In genomic region chr11:61401794-61402193, GRCm38 (mm10) we compare ENCODE assay signal across 29 mouse cellular contexts. TPM values are rescaled to one million over a fixed set of nuclear protein-coding genes. Genes with fewer than 3 reads are reported as not detected.
DNase-seq lines count a peak whose midpoint lies in the region; ATAC-seq and TF ChIP-seq lines count a peak whose summit lies in the region.
"Had no signal": no experiment of that assay in that cellular context is flagged by ENCODE, and none has a peak within 500 bp of the region (broad histone marks: within the 10 kb centered on the region; RNA-seq: fewer than 3 reads in every experiment).

No protein-coding gene starts in this region.

- H3K9ac ChIP-seq in heart, embryonic 11.5 days (ENCODE audit: low read depth, low read length): no peak overlapping the region
- no peak overlapping the region for H3K9ac ChIP-seq in heart, embryonic 16.5 days (ENCODE audit: low read length)
- no peak overlapping the region for H3K9ac ChIP-seq in MEL (ENCODE audit: control insufficient read depth, low read depth, low read length, poor library complexity, severe bottlenecking)
- H3K9ac ChIP-seq: forebrain, embryonic 13.5 days; hindbrain, embryonic 13.5 days; intestine, embryonic 15.5 days; kidney, embryonic 15.5 days had no signal

- no peaks in the 10 kb centered on the region for H3K27me3 ChIP-seq in heart, embryonic 11.5 days (ENCODE audit: control insufficient read depth, insufficient read depth, low read length)
- H3K27me3 ChIP-seq in heart, embryonic 16.5 days (ENCODE audit: control insufficient read depth, insufficient read depth, low read length): no peaks in the 10 kb centered on the region
- peaks cover 0 to 2% of the 10 kb centered on the region in 2 experiments; a peak in 2 of 4 replicates for H3K27me3 ChIP-seq in MEL (ENCODE audit: control insufficient read depth in 1 of 2, insufficient read depth in 2 of 2, low read length in 2 of 2)
- H3K27me3 ChIP-seq: forebrain, embryonic 13.5 days; hindbrain, embryonic 13.5 days; intestine, embryonic 15.5 days; kidney, embryonic 15.5 days had no signal

- no peaks in the 10 kb centered on the region for H3K36me3 ChIP-seq in heart, embryonic 11.5 days (ENCODE audit: control insufficient read depth, insufficient read depth, low read length)
- H3K36me3 ChIP-seq in heart, embryonic 16.5 days (ENCODE audit: control insufficient read depth, insufficient read depth): no peaks in the 10 kb centered on the region
- H3K36me3 ChIP-seq in MEL (ENCODE audit: control insufficient read depth in 1 of 2, insufficient read depth in 2 of 2, low read length in 2 of 2): peaks cover 0 to 6% of the 10 kb centered on the region in 2 experiments; a peak in 1 of 4 replicates
- H3K36me3 ChIP-seq: forebrain, embryonic 10.5 days; hindbrain, embryonic 10.5 days; hindbrain, embryonic 13.5 days; intestine, embryonic 15.5 days; kidney, embryonic 15.5 days had no signal

- WGBS in heart, embryonic 11.5 days (ENCODE audit: insufficient replicate concordance): 83% methylated on average over 4 of the region's 4 CpGs
- 84% methylated on average over 4 of the region's 4 CpGs for WGBS in heart, embryonic 16.5 days

- no peak overlapping the region for H3K4me3 ChIP-seq in heart, embryonic 11.5 days (ENCODE audit: low read depth, low read length)
- H3K4me3 ChIP-seq in heart, embryonic 16.5 days (ENCODE audit: low read length): no peak overlapping the region
- H3K4me3 ChIP-seq in MEL (ENCODE audit: control insufficient read depth in 1 of 2, insufficient read depth in 1 of 2, low read depth in 2 of 2, low read length in 2 of 2): no peak overlapping the region
- H3K4me3 ChIP-seq: forebrain, embryonic 10.5 days; forebrain, embryonic 13.5 days; hindbrain, embryonic 10.5 days; hindbrain, embryonic 13.5 days; intestine, embryonic 15.5 days; kidney, embryonic 15.5 days had no signal

- H3K79me2 ChIP-seq in MEL (ENCODE audit: control insufficient read depth, insufficient read depth, low read length, poor library complexity): no peaks in the 10 kb centered on the region

- TF ChIP-seq RAD21 in MEL (IDR thresholded peaks at IDR 0.05; ENCODE audit: low read depth, low read length): no peak

- peaks cover 12% of the 10 kb centered on the region; the same call in 1 of the 2 replicates for H3K4me1 ChIP-seq in heart, embryonic 11.5 days (ENCODE audit: control insufficient read depth, insufficient read depth, low read length)
- H3K4me1 ChIP-seq in heart, embryonic 16.5 days (ENCODE audit: control insufficient read depth, insufficient read depth, low read length): peaks cover 12% of the 10 kb centered on the region
- peaks cover 0 to 7% of the 10 kb centered on the region in 2 experiments; a peak in 2 of 4 replicates for H3K4me1 ChIP-seq in MEL (ENCODE audit: control insufficient read depth in 1 of 2, insufficient read depth in 2 of 2, low read length in 2 of 2)
- H3K4me1 ChIP-seq: forebrain, embryonic 10.5 days; forebrain, embryonic 13.5 days; hindbrain, embryonic 10.5 days; hindbrain, embryonic 13.5 days; intestine, embryonic 15.5 days had no signal

- no peak for ATAC-seq in heart, embryonic 11.5 days (replicated peaks; ENCODE audit: insufficient number of reproducible peaks, low FRiP score, low TSS enrichment)
- ATAC-seq in heart, embryonic 16.5 days (replicated peaks; ENCODE audit: extremely low read depth, insufficient read depth, low FRiP score): no peak
- ATAC-seq: activated CD4-positive, CD25-positive, alpha-beta regulatory T cell, adult 4 months; forebrain, embryonic 13.5 days; forebrain, embryonic 16.5 days; hindbrain, embryonic 16.5 days; intestine, embryonic 15.5 days had no signal

- no peak overlapping the region for H3K4me2 ChIP-seq in heart, embryonic 11.5 days
- H3K4me2 ChIP-seq in heart, embryonic 16.5 days (ENCODE audit: low read depth, low read length): no peak overlapping the region
- H3K4me2 ChIP-seq: forebrain, embryonic 13.5 days; hindbrain, embryonic 13.5 days; intestine, embryonic 15.5 days; kidney, embryonic 15.5 days had no signal

- H3K27ac ChIP-seq in heart, embryonic 11.5 days (ENCODE audit: low read depth, low read length): 0 out of 2 replicates have a peak overlapping the region, but pooled peaks have one; percentile 84
- peak overlapping the region; percentile 88; the same call in 1 of the 2 replicates for H3K27ac ChIP-seq in heart, embryonic 16.5 days (ENCODE audit: low read length)
- no peak overlapping the region for H3K27ac ChIP-seq in MEL (ENCODE audit: control insufficient read depth, low read depth, low read length)
- H3K27ac ChIP-seq: forebrain, embryonic 10.5 days; forebrain, embryonic 13.5 days; hindbrain, embryonic 10.5 days; hindbrain, embryonic 13.5 days; intestine, embryonic 15.5 days; kidney, embryonic 15.5 days had no signal

- no peak for TF ChIP-seq CTCF in MEL (IDR thresholded peaks at IDR 0.05 in 2 of 3, conservative IDR thresholded peaks at IDR 0.05 in 1 of 3; ENCODE audit: control insufficient read depth in 1 of 3, insufficient read depth in 1 of 3, low read depth in 2 of 3, low read length in 3 of 3, poor library complexity in 1 of 3, severe bottlenecking in 1 of 3)

- no peak for TF ChIP-seq EP300 in MEL (IDR thresholded peaks at IDR 0.05; ENCODE audit: low read depth in 1 of 2, low read length in 2 of 2)

- DNase-seq in cerebellum, adult 9-10 months: peak; percentile 5
- DNase-seq in cerebellum, adult 11-12 months: no peak
- no peak for DNase-seq in heart, postnatal 25 days (ENCODE audit: low spot score)
- DNase-seq in heart, adult 8-10 months (ENCODE audit: low spot score): no peak
- DNase-seq in MEL (ENCODE audit: low read depth, low spot score): no peak
- no peak for DNase-seq in adipocyte (ENCODE audit: low spot score)
- DNase-seq: adrenal gland, postnatal 10 days; adrenal gland, postnatal 36 days; cerebellum, adult 2 months; cerebellum, postnatal 10 days; cerebellum, postnatal 36 days; gastrocnemius, postnatal 25 days; heart, postnatal 10 days; kidney, adult 11 months; kidney, adult 8-10 months had no signal

- H3K9me3 ChIP-seq in heart, embryonic 11.5 days (replicated peaks; ENCODE audit: control insufficient read depth, low read length): no peaks in the 10 kb centered on the region
- 0 out of 2 replicates have a peak, but pooled peaks cover 3% of the 10 kb centered on the region for H3K9me3 ChIP-seq in heart, embryonic 16.5 days (replicated peaks; ENCODE audit: control insufficient read depth, low read length)
- H3K9me3 ChIP-seq in MEL (replicated peaks; ENCODE audit: insufficient read depth, low read length): no peaks in the 10 kb centered on the region
- H3K9me3 ChIP-seq: forebrain, embryonic 10.5 days; forebrain, embryonic 13.5 days; hindbrain, embryonic 10.5 days; hindbrain, embryonic 13.5 days; intestine, embryonic 15.5 days; kidney, embryonic 15.5 days had no signal

- intact Hi-C loops in heart, postnatal 25 days (cut with DNase I): no loop called here

- TF ChIP-seq POLR2A in MEL (IDR thresholded peaks at IDR 0.05; ENCODE audit: control insufficient read depth in 1 of 2, insufficient read depth in 1 of 2, low read depth in 1 of 2, low read length in 2 of 2, poor library complexity in 1 of 2): no peak

TF ChIP-seq in MEL, 35 proteins besides CTCF, POLR2A, EP300 and RAD21:
- TF ChIP-seq MAFK (IDR thresholded peaks at IDR 0.05; ENCODE audit: borderline replicate concordance, low read depth, low read length): peak; percentile 66; the same call in 1 of the 2 replicates
- no peak for TF ChIP-seq KAT2A (conservative IDR thresholded peaks at IDR 0.05; ENCODE audit: low read depth, low read length)
- TF ChIP-seq ZNF384 (IDR thresholded peaks at IDR 0.05; ENCODE audit: low read depth, low read length): no peak
TF ChIP-seq in MEL: peak in this region for 1.

RNA-seq across cellular contexts. Expression of gene Slc47a1, which starts 23.6 kb away (rescaled TPM):
- polyA plus RNA-seq in heart, embryonic 11.5 days (2014; fragmentation: Nextera tagmentation; extraction: Ambion mirVana): 20.2 and 23.7 TPM in 2 replicates
- total RNA-seq in heart, postnatal 25 days (2021): 10 to 100 TPM; 29.3 to 30.4 TPM
- 25.0 and 26.8 TPM in 2 replicates for polyA plus RNA-seq in heart, embryonic 16.5 days (2015; fragmentation: Nextera tagmentation; extraction: Ambion mirVana)
- 10 to 100 TPM; 24.9 to 31.1 (median 29.5) TPM for total RNA-seq in heart, adult 8-10 months (2022)
- total RNA-seq in MEL (2012; rRNA removed): 0.04 TPM in 1 of 2 replicates, not detected in the other
- not detected for polyA plus RNA-seq in MEL (2012; ENCODE audit: insufficient read depth in 1 of 2, insufficient read length in 2 of 2, low read depth in 1 of 2, low replicate concordance in 2 of 2, missing spikeins in 1 of 2)
- polyA plus RNA-seq: activated CD4-positive, CD25-positive, alpha-beta regulatory T cell, adult 4 months; forebrain, embryonic 13.5 days had no signal

RNA-seq across cellular contexts. Expression of gene Rnf112, which starts 52.1 kb away (rescaled TPM):
- 0.09 TPM in 1 of 2 replicates, not detected in the other for polyA plus RNA-seq in heart, embryonic 11.5 days (2014; fragmentation: Nextera tagmentation; extraction: Ambion mirVana)
- total RNA-seq in heart, postnatal 25 days (2021): under 1 TPM; 0.26 to 0.53 TPM
- 0.07 and 0.29 TPM in 2 replicates for polyA plus RNA-seq in heart, embryonic 16.5 days (2015; fragmentation: Nextera tagmentation; extraction: Ambion mirVana)
- total RNA-seq in heart, adult 8-10 months (2022): under 1 TPM in 3 of 4 experiments, not detected in 1; 0.12 to 0.14 (median 0.14) TPM
- total RNA-seq in MEL (2012; rRNA removed): not detected in 2 replicates
- not detected for polyA plus RNA-seq in MEL (2012; ENCODE audit: insufficient read depth in 1 of 2, insufficient read length in 2 of 2, low read depth in 1 of 2, low replicate concordance in 2 of 2, missing spikeins in 1 of 2)
- total RNA-seq: gastrocnemius, adult 18-20 months had no signal
- polyA plus RNA-seq: activated CD4-positive, CD25-positive, alpha-beta regulatory T cell, adult 4 months had no signal

RNA-seq across cellular contexts. Expression of gene Slc47a2, which starts 59.1 kb away (rescaled TPM):
- polyA plus RNA-seq in heart, embryonic 11.5 days (2014; fragmentation: Nextera tagmentation; extraction: Ambion mirVana): 0.19 TPM in 1 of 2 replicates, not detected in the other
- not detected for total RNA-seq in heart, postnatal 25 days (2021)
- 0.07 and 0.24 TPM in 2 replicates for polyA plus RNA-seq in heart, embryonic 16.5 days (2015; fragmentation: Nextera tagmentation; extraction: Ambion mirVana)
- total RNA-seq in heart, adult 8-10 months (2022): under 1 TPM in 3 of 4 experiments, not detected in 1; 0.09 to 0.14 (median 0.13) TPM
- total RNA-seq in MEL (2012; rRNA removed): 0.10 and 0.15 TPM in 2 replicates
- under 1 TPM in 1 of 2 experiments, not detected in 1; 0.25 TPM for polyA plus RNA-seq in MEL (2012; ENCODE audit: insufficient read depth in 1 of 2, insufficient read length in 2 of 2, low read depth in 1 of 2, low replicate concordance in 2 of 2, missing spikeins in 1 of 2)
- total RNA-seq: adrenal gland, adult 18-20 months; adrenal gland, postnatal 10 days; adrenal gland, postnatal 36 days; gastrocnemius, adult 18-20 months; gastrocnemius, postnatal 25 days had no signal
- polyA plus RNA-seq: activated CD4-positive, CD25-positive, alpha-beta regulatory T cell, adult 4 months; embryonic facial prominence, embryonic 11.5 days; forebrain, embryonic 10.5 days; forebrain, embryonic 13.5 days; forebrain, embryonic 16.5 days; hindbrain, embryonic 10.5 days; intestine, embryonic 15.5 days; kidney, embryonic 15.5 days had no signal

Comparison
In these comparisons a context has a peak if more than half of its experiments do, and no peak if none do; other contexts are left out.
1. RNA of gene Slc47a1, which starts 23.6 kb away (total RNA-seq): 29.3 to 30.4 TPM in heart, postnatal 25 days and 24.9 to 31.1 TPM in heart, adult 8-10 months; 0.04 TPM in MEL; every median in the first group is over 10 times any median in the second.